Mouse (Mus musculus) brain, embryonic 14.5 days (tissue): ENCODE data around the gene Anapc16.
"Not testable (repeated sequence)": the region's sequence is repeated elsewhere in the genome, so short reads cannot be mapped to it uniquely, and the experiment has no call there.

ENCODE experiments used
- CTCF ChIP-seq: fragments of 200-500 bp; IDR thresholded peaks from 2 replicates; pipeline ENCODE4 v1.5.1; 2012; ENCODE audit warnings: inconsistent platforms, mild to moderate bottlenecking, moderate library complexity, borderline replicate concordance; ENCODE audit not compliant: insufficient read depth, insufficient read length; ENCODE audit errors: extremely low read depth
- POLR2A ChIP-seq: fragments of 200-500 bp; IDR thresholded peaks from 2 replicates; pipeline ENCODE4 v1.6.1; 2012; ENCODE audit warnings: mild to moderate bottlenecking, inconsistent platforms, borderline replicate concordance; ENCODE audit not compliant: poor library complexity, insufficient read depth, insufficient read length, severe bottlenecking; ENCODE audit errors: extremely low read depth

DNA sequence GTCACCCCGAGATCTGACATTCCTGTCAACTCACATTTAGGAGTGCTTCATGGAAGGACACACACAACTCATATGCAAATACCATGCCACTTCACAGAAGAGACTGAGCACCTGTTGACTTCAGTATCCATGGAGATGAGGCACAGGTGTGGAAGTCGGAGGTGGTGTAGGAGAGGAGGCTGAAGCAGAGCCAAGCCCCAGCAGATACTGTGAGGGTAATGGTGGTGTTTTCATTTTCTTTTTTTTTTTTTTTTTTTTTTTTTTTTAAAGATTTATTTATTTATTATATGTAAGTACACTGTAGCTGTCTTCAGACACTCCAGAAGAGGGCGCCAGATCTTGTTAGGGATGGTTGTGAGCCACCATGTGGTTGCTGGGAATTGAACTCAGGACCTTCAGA is 9.1 kb downstream of the Anapc16 start:
- TF ChIP-seq CTCF, POLR2A: not testable (repeated sequence)
